Mouse (Mus musculus) midbrain, embryonic 14.5 days (tissue): ENCODE data around the gene Fto. TPM values are rescaled to one million over a fixed set of nuclear protein-coding genes. Genes with fewer than 3 reads are reported as not detected.
A peak's percentile ranks its signal among the peaks of the same experiment; 100 is the strongest.

Source experiments
- ATAC-seq: fragments of 200-750 bp; cut with Nextera tagmentation; 2 replicates; pipeline ENCODE4 v1.8.0; 2017; ENCODE audit warnings: moderate number of reproducible peaks, moderate library complexity; ENCODE audit not compliant: low FRiP score, low TSS enrichment
- DNase-seq: peaks from one replicate; pipeline ENCODE4 v3.0.0-alpha.2; 2015
- H3K27ac ChIP-seq: fragments of 300-500 bp; sonication (generic); replicated peaks from 2 replicates; pipeline ENCODE4 v1.5.1; 2014; ENCODE audit warnings: mild to moderate bottlenecking, low read depth, low read length, moderate library complexity
- H3K27me3 ChIP-seq: fragments of 300-500 bp; sonication (generic); 2 replicates; pipeline ENCODE4 v1.6.1; 2014; ENCODE audit warnings: low read length, control low read depth, mixed read lengths; ENCODE audit not compliant: control insufficient read depth, insufficient read depth
- H3K36me3 ChIP-seq: fragments of 300-500 bp; sonication (generic); 2 replicates; pipeline ENCODE4 v1.6.1; 2014; ENCODE audit warnings: low read length, control low read depth; ENCODE audit not compliant: control insufficient read depth, insufficient read depth
- H3K4me1 ChIP-seq: fragments of 300-500 bp; sonication (generic); 2 replicates; pipeline ENCODE4 v1.6.1; 2014; ENCODE audit warnings: mild to moderate bottlenecking, antibody characterized with exemption, low read length, control low read depth; ENCODE audit not compliant: control insufficient read depth, insufficient read depth
- H3K4me2 ChIP-seq: fragments of 300-500 bp; sonication (generic); 2 replicates; pipeline ENCODE4 v1.6.1; 2014; ENCODE audit warnings: mild to moderate bottlenecking, low read length, moderate library complexity
- H3K4me3 ChIP-seq: fragments of 300-500 bp; sonication (generic); replicated peaks from 2 replicates; pipeline ENCODE4 v1.5.1; 2014; ENCODE audit warnings: low read depth, low read length
- H3K9ac ChIP-seq: fragments of 300-500 bp; sonication (generic); replicated peaks from 2 replicates; pipeline ENCODE4 v1.6.1; 2014; ENCODE audit warnings: mild to moderate bottlenecking, low read length, moderate library complexity
- H3K9me3 ChIP-seq: fragments of 300-500 bp; sonication (generic); 2 replicates; pipeline ENCODE4 v1.6.1; 2016; ENCODE audit warnings: low read length, control low read depth, mixed read lengths; ENCODE audit not compliant: control insufficient read depth
- WGBS: fragments of 180-500 bp; shearing (Covaris S2); extraction: QIAGEN DNeasy Blood & Tissue Kit; methylation state at CpG from one replicate; pipeline ENCODE4 v1.1.7; 2014; 5-methylcytosine and 5-hydroxymethylcytosine counted together
- polyA plus RNA-seq: library from polyadenylated mRNA; unstranded; fragments of >200 nt; fragmentation: Nextera tagmentation; extraction: Ambion mirVana; gene quantifications from 2 replicates; pipeline ENCODE4 v1.2.1, GENCODE M21; 2014

The Fto gene
- polyA plus RNA-seq, 1 experiment from 2014 or later = 161 TPM

GRCm38 (mm10) chr8:91640471-91640870, 327.1 kb downstream of the Fto start:
- 85% methylated on average over 7 of the region's 7 CpGs for WGBS
- Histone ChIP-seq H3K4me1 (peaks cover 22% of the 10 kb centered on the region; the same call in 1 of the 2 replicates), H3K27me3 (no peaks in the 10 kb centered on the region), H3K9ac (no peak overlapping the region), H3K27ac (no peak overlapping the region), H3K4me3 (no peak overlapping the region), H3K9me3 (no peaks in the 10 kb centered on the region), H3K36me3 (no peaks in the 10 kb centered on the region), H3K4me2 (no peak overlapping the region)
- DNase-seq (no peak), ATAC-seq (no peak)

DNA sequence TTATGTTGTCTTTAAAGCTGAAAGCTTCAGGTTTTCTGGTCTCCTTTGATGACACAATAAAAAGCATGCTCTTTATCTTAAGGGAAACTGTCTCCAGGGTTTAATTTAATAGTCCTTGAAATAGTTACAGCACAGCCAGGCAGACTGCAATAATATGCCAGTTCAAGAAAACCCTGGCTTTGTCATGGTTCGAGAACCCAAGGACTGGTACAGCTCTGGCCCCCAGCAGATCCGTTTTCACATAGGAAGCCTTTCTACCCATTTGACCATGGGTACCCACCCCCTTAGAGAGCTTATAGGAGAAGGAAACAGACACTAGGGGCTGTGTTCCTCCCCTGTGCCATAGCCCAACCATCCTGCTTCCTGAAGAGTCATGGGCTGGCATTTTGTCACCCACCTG, 332.2 kb downstream of the Fto start:
- no peak overlapping the region for H3K4me3 ChIP-seq
- H3K27me3 ChIP-seq = no peaks in the 10 kb centered on the region
- 49% methylated on average over 2 of the region's 2 CpGs for WGBS
- H3K9me3 ChIP-seq = no peaks in the 10 kb centered on the region
- no peak overlapping the region for H3K4me2 ChIP-seq
- no peak overlapping the region for H3K27ac ChIP-seq
- no peak for ATAC-seq
- no peaks in the 10 kb centered on the region for H3K36me3 ChIP-seq
- H3K9ac ChIP-seq = no peak overlapping the region
- H3K4me1 ChIP-seq = peaks cover 18% of the 10 kb centered on the region
- DNase-seq = no peak

- peak overlapping the region; percentile 3; the same call in 1 of the 2 replicates for H3K4me2 ChIP-seq
- no peaks in the 10 kb centered on the region for H3K27me3 ChIP-seq
- 14% methylated on average over 11 of the region's 11 CpGs for WGBS
- H3K9me3 ChIP-seq = no peaks in the 10 kb centered on the region
- H3K27ac ChIP-seq = no peak overlapping the region
- peaks cover 19% of the 10 kb centered on the region for H3K4me1 ChIP-seq
- no peak overlapping the region for H3K4me3 ChIP-seq
- H3K9ac ChIP-seq = no peak overlapping the region
- ATAC-seq = no peak
- no peaks in the 10 kb centered on the region for H3K36me3 ChIP-seq
- no peak for DNase-seq
Measured at GRCm38 (mm10) chr8:91647959-91648358, 334.6 kb downstream of the Fto start.

DNA sequence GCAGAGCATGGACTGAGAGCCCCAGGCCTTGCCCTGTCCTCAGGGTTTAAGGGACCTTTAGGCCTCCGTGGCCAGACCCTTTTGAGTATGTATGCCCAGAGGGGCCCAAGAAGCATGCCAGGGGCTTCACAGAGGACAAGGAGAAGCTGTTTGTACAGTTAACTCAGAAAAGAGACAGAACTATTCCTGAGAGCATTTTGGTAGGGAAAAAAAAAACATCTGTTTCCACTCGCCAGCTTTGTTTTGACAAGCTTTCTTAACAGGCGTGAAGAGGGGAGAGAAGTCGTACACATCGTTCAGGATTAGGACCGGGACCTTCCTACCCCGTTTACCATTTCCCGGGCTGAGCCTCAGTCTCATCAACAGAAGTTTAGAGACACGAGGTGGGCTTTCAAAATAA, 335.5 kb downstream of the Fto start:
- Histone ChIP-seq H3K36me3 (no peaks in the 10 kb centered on the region), H3K27me3 (no peaks in the 10 kb centered on the region), H3K9me3 (no peaks in the 10 kb centered on the region), H3K4me1 (peaks cover 27% of the 10 kb centered on the region), H3K9ac (0 out of 2 replicates have a peak overlapping the region, but pooled peaks have one; percentile 1), H3K27ac (no peak overlapping the region), H3K4me2 (no peak overlapping the region), H3K4me3 (no peak overlapping the region)
- 11% methylated on average over 9 of the region's 9 CpGs for WGBS
- DNase-seq (no peak), ATAC-seq (no peak)

DNA sequence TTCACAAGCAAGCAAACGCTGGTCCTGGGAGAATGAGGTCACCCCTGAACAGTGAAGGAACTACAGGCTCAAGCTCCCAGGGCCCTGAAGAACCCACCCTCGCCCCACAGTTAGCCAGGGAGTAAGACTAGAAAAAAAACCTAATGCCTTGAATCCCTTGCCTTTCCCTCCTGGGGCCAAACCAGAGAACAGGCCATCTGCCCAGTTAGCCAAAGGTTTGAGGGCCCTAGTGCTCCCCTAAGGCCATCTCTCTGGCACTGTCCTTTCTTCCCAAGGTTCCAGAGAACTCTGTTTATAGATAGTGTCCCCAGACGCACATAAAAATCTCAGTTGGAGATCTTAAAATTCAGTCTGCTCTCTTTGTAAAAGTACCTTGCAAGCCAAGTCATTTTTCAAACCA, 340.2 kb downstream of the Fto start:
- no peaks in the 10 kb centered on the region for H3K27me3 ChIP-seq
- no peaks in the 10 kb centered on the region for H3K36me3 ChIP-seq
- H3K9ac ChIP-seq = no peak overlapping the region
- H3K4me3 ChIP-seq = no peak overlapping the region
- 55% methylated on average over 3 of the region's 3 CpGs for WGBS
- DNase-seq = no peak
- H3K4me1 ChIP-seq = peaks cover 15% of the 10 kb centered on the region
- H3K4me2 ChIP-seq = no peak overlapping the region
- H3K9me3 ChIP-seq = no peaks in the 10 kb centered on the region
- no peak overlapping the region for H3K27ac ChIP-seq
- no peak for ATAC-seq

GRCm38 (mm10) chr8:91657381-91657780, 344.1 kb downstream of the Fto start:
- WGBS = 89% methylated on average over 9 of the region's 9 CpGs
- no peak for DNase-seq
- Histone ChIP-seq H3K9me3 (no peaks in the 10 kb centered on the region), H3K4me2 (no peak overlapping the region), H3K4me3 (no peak overlapping the region), H3K4me1 (peaks cover 13% of the 10 kb centered on the region), H3K27ac (no peak overlapping the region), H3K27me3 (no peaks in the 10 kb centered on the region), H3K36me3 (no peaks in the 10 kb centered on the region), H3K9ac (no peak overlapping the region)
- ATAC-seq = no peak

GRCm38 (mm10) chr8:91660879-91661278, 347.6 kb downstream of the Fto start:
- H3K9me3 ChIP-seq = no peaks in the 10 kb centered on the region
- no peak for DNase-seq
- no peaks in the 10 kb centered on the region for H3K27me3 ChIP-seq
- WGBS = 72% methylated on average over 8 of the region's 8 CpGs
- H3K9ac ChIP-seq = no peak overlapping the region
- peaks cover 19% of the 10 kb centered on the region for H3K4me1 ChIP-seq
- H3K4me3 ChIP-seq = no peak overlapping the region
- no peak overlapping the region for H3K4me2 ChIP-seq
- H3K36me3 ChIP-seq = no peaks in the 10 kb centered on the region
- no peak for ATAC-seq
- H3K27ac ChIP-seq = no peak overlapping the region

DNA sequence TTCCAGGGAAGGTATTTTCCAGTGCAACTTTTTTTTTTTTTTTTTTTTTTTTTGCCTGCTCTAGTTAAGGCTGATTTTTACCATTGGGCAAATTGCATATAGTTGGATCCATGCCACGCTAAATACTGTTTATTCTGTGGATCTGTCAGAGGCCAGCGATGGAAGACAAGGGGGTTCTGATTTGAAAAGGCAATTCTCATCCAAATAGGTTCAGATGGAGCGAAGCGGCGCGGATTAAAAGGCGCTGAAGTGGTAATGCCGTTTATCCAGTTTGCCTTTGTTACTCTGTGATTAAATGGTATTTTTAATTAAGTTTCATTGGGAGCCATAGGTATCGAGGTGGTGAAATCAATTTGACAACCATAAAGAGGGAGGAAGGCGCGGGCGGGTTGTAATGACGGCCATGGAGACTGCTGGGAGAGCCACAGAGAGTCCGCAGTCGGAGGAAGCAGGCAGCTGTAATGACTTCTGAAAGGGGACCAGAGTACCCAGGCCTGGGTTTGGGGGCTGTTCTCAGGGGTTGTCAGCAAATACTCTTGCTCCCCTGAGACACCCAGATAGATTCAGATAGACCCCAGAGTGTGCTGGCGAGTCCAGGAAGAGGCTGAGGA, 356.2 kb downstream of the Fto start:
- DNase-seq = peak; percentile 80
- Histone ChIP-seq H3K4me3 (no peak overlapping the region), H3K9me3 (no peaks in the 10 kb centered on the region), H3K9ac (no peak overlapping the region), H3K4me2 (peak overlapping the region; percentile 19), H3K27ac (peak overlapping the region; percentile 49; the same call in 1 of the 2 replicates), H3K4me1 (peaks cover 34% of the 10 kb centered on the region), H3K36me3 (0 out of 2 replicates have a peak, but pooled peaks cover 6% of the 10 kb centered on the region), H3K27me3 (no peaks in the 10 kb centered on the region; the same call in 1 of the 2 replicates)
- peak; percentile 67; the same call in 1 of the 2 replicates for ATAC-seq
- WGBS = 12% methylated on average over 16 of the region's 16 CpGs

GRCm38 (mm10) chr8:91676928-91677327, 363.6 kb downstream of the Fto start:
- no peak for DNase-seq
- Histone ChIP-seq H3K9me3 (no peaks in the 10 kb centered on the region), H3K27me3 (peaks cover 4% of the 10 kb centered on the region; the same call in 1 of the 2 replicates), H3K9ac (no peak overlapping the region), H3K4me2 (no peak overlapping the region), H3K4me1 (peaks cover 19% of the 10 kb centered on the region; the same call in 1 of the 2 replicates), H3K4me3 (no peak overlapping the region), H3K27ac (no peak overlapping the region), H3K36me3 (no peaks in the 10 kb centered on the region)
- 58% methylated on average over 3 of the region's 3 CpGs for WGBS
- ATAC-seq = no peak
